ENCODE assay signal across 12 mouse cellular contexts in genomic region chr5:34904412-34904811, GRCm38 (mm10).
"Had no signal": no experiment of that assay in that cellular context is flagged by ENCODE, and none has a peak within 500 bp of the region (broad histone marks: within the 10 kb centered on the region; RNA-seq: fewer than 3 reads in every experiment).

No protein-coding gene starts in this region.

- DNase-seq: retina, postnatal 1 day; right cerebral cortex, adult 18-20 months; right cerebral cortex, postnatal 14 days; right cerebral cortex, postnatal 25 days; right cerebral cortex, postnatal 4 days; spleen, adult 18-20 months; thymus, adult 18-20 months; thymus, adult 2 months; thymus, postnatal 14 days; thymus, postnatal 25 days; thymus, postnatal 36 days; thymus, postnatal 4 days had no signal
